Mouse (Mus musculus): Measurements from ENCODE around the gene Aprt.

The Aprt gene

GRCm38 (mm10) chr8:122604640-122605039, 27.9 kb upstream of the Aprt start:
- ChIA-PET POLR2A (interaction anchor here in 3 of 4 experiments (0.8 to 1.7 kb wide), 6 partner anchors 11 to 496 kb away, joined by 3 read pairs; partner anchors contain the start of gene Aprt (in 1 of the 3)), CTCF (interaction anchor here in 2 of 4 experiments (0.7 to 1.1 kb wide), 2 partner anchors 18 to 209 kb away, joined by 3 read pairs; no protein-coding TSS in a partner anchor)

GRCm38 (mm10) chr8:122600666-122601065, 24.0 kb upstream of the Aprt start:
- POLR2A ChIA-PET, result interaction anchor here in 1 of 4 experiments (0.9 to 1.6 kb wide), 4 partner anchors 10 to 33 kb away, joined by 3 to 5 read pairs (median 3); partner anchors contain the start of genes Cdt1 and Galns
- CTCF ChIA-PET, result interaction anchor here in 2 of 4 experiments (0.6 to 1.1 kb wide), 3 partner anchors 11 to 510 kb away, joined by 3 to 4 read pairs (median 3); partner anchors contain the start of genes Galns (in 1 of the 2) and Trappc2l (in 1 of the 2)

GRCm38 (mm10) chr8:122596031-122596430, 19.3 kb upstream of the Aprt start:
- CTCF ChIA-PET, result no interaction called here
- POLR2A ChIA-PET, result interaction anchor here in 1 of 4 experiments (1.1 kb wide), 1 partner anchor 15 kb away, joined by 3 read pairs; the partner anchor contains the start of gene Galns

- ChIA-PET CTCF (interaction anchor here in 3 of 4 experiments (0.5 to 1.0 kb wide), 4 partner anchors 14 to 1757 kb away, joined by 3 to 4 read pairs (median 3); no protein-coding TSS in a partner anchor), POLR2A (interaction anchor here in 2 of 4 experiments (0.5 to 3.0 kb wide), 8 partner anchors 8 to 393 kb away, joined by 3 to 11 read pairs (median 5); partner anchors contain the start of gene Aprt (in 1 of the 2))
These were observed 17.2 kb upstream of the Aprt start for GRCm38 (mm10) chr8:122593783-122594507.

- CTCF ChIA-PET, result interaction anchor here in 2 of 4 experiments (0.5 to 1.0 kb wide), 2 partner anchors 58 to 298 kb away, joined by 3 to 4 read pairs; no protein-coding TSS in a partner anchor
These were observed 16.5 kb upstream of the Aprt start for GRCm38 (mm10) chr8:122593240-122593639.

GRCm38 (mm10) chr8:122586749-122587148, 10.0 kb upstream of the Aprt start:
- ChIA-PET POLR2A (interaction anchor here in 3 of 4 experiments (0.7 to 4.3 kb wide), 9 partner anchors 9 to 646 kb away, joined by 3 to 27 read pairs (median 4); partner anchors contain the start of genes Galns (in 2 of the 3), Trappc2l (in 2 of the 3) and Aprt (in 1 of the 3)), CTCF (interaction anchor here in 3 of 4 experiments (0.6 to 1.1 kb wide), 4 partner anchors 18 to 1640 kb away, joined by 3 to 6 read pairs (median 4); no protein-coding TSS in a partner anchor)

More at GRCm38 (mm10) chr8:122593240-122593639, 16.5 kb upstream of the Aprt start:
- POLR2A ChIA-PET, result interaction anchor here in 2 of 4 experiments (0.9 to 3.0 kb wide), 4 partner anchors 10 to 18 kb away, joined by 4 to 11 read pairs (median 8); partner anchors contain the start of gene Aprt (in 1 of the 2)

- CTCF ChIA-PET, result interaction anchor here in 2 of 4 experiments (0.6 to 1.1 kb wide), 5 partner anchors 19 to 753 kb away, joined by 3 to 4 read pairs (median 3); partner anchors contain the start of gene Piezo1 (in 1 of the 2)
- POLR2A ChIA-PET, result interaction anchor here in 3 of 4 experiments (0.7 to 7.7 kb wide), 14 partner anchors 8 to 143 kb away, joined by 3 to 92 read pairs (median 4); partner anchors contain the start of genes Cdt1 (in 2 of the 3), Galns (in 2 of the 3), Trappc2l (in 2 of the 3) and Aprt (in 1 of the 3)
These were observed 9.5 kb upstream of the Aprt start for GRCm38 (mm10) chr8:122586171-122586570.

- ChIA-PET POLR2A (interaction anchor here in 3 of 4 experiments (0.7 to 7.7 kb wide), 11 partner anchors 9 to 60 kb away, joined by 3 to 92 read pairs (median 4); partner anchors contain the start of genes Cdt1 (in 2 of the 3), Galns (in 2 of the 3), Trappc2l (in 2 of the 3) and Aprt (in 1 of the 3)), CTCF (interaction anchor here in 3 of 4 experiments (0.7 to 1.1 kb wide), 3 partner anchors 18 to 68 kb away, joined by 3 read pairs; partner anchors contain the start of gene Piezo1 (in 1 of the 3))
These were observed 8.7 kb upstream of the Aprt start for GRCm38 (mm10) chr8:122585411-122585891.

- ChIA-PET POLR2A (interaction anchor here in 3 of 4 experiments (0.8 to 7.7 kb wide), 8 partner anchors 9 to 60 kb away, joined by 3 to 92 read pairs (median 6); partner anchors contain the start of genes Aprt (in 1 of the 3), Cdt1 (in 1 of the 3), Galns (in 1 of the 3) and Trappc2l (in 1 of the 3)), CTCF (interaction anchor here in 3 of 4 experiments (0.7 to 1.1 kb wide), 4 partner anchors 18 to 69 kb away, joined by 3 read pairs; partner anchors contain the start of gene Piezo1 (in 1 of the 3))
These were observed 8.3 kb upstream of the Aprt start for GRCm38 (mm10) chr8:122584981-122585380.

GRCm38 (mm10) chr8:122580926-122581325, 4.2 kb upstream of the Aprt start:
- ChIA-PET CTCF (interaction anchor here in 3 of 4 experiments (0.5 to 0.7 kb wide), 5 partner anchors 209 to 1116 kb away, joined by 3 to 9 read pairs (median 4); no protein-coding TSS in a partner anchor), POLR2A (interaction anchor here (0.6 to 18.6 kb wide), 19 partner anchors 11 to 817 kb away, joined by 3 to 397 read pairs (median 4); partner anchors contain the start of genes Cdt1 (in 3 of the 4) and Piezo1 (in 1 of the 4))

- ChIA-PET CTCF (interaction anchor here in 2 of 4 experiments (0.6 to 1.4 kb wide), 2 partner anchors 15 to 32 kb away, joined by 3 read pairs; partner anchors contain the start of genes Galns (in 1 of the 2) and Trappc2l (in 1 of the 2)), POLR2A (interaction anchor here (0.7 to 18.6 kb wide), 9 partner anchors 10 to 57 kb away, joined by 3 to 397 read pairs (median 8); partner anchors contain the start of genes Cdt1 (in 2 of the 4) and Piezo1 (in 2 of the 4))
These were observed 2.5 kb upstream of the Aprt start for GRCm38 (mm10) chr8:122579196-122579595.

- POLR2A ChIA-PET, result interaction anchor here (0.6 to 18.6 kb wide), 27 partner anchors 8 to 1416 kb away, joined by 3 to 397 read pairs (median 4); partner anchors contain the start of genes Cdt1 (in 3 of the 4), Galns (in 2 of the 4), Piezo1 (in 1 of the 4) and Trappc2l (in 1 of the 4)
- CTCF ChIA-PET, result interaction anchor here in 1 of 4 experiments (0.6 to 0.9 kb wide), 2 partner anchors 36 to 54 kb away, joined by 3 read pairs; no protein-coding TSS in a partner anchor
These were observed 407 bp upstream of the Aprt start for GRCm38 (mm10) chr8:122577116-122577515.

- CTCF ChIA-PET, result interaction anchor here in 1 of 4 experiments (1.6 kb wide), 1 partner anchor 19 kb away, joined by 3 read pairs; no protein-coding TSS in a partner anchor
- POLR2A ChIA-PET, result interaction anchor here (0.6 to 18.6 kb wide), 34 partner anchors 8 to 531 kb away, joined by 3 to 397 read pairs (median 6); partner anchors contain the start of genes Cdt1 (in 3 of the 4), Galns (in 2 of the 4), Trappc2l (in 2 of the 4) and Mvd (in 1 of the 4)
These were observed 718 bp downstream of the Aprt start for GRCm38 (mm10) chr8:122575735-122576647.

- ChIA-PET POLR2A (interaction anchor here (0.6 to 18.6 kb wide), 48 partner anchors 8 to 724 kb away, joined by 3 to 397 read pairs (median 4); partner anchors contain the start of genes Galns (in 4 of the 4), Trappc2l (in 4 of the 4), Cdt1 (in 3 of the 4) and Ctu2 (in 1 of the 4)), CTCF (interaction anchor here in 3 of 4 experiments (0.6 to 1.6 kb wide), 6 partner anchors 10 to 458 kb away, joined by 3 to 8 read pairs (median 3); no protein-coding TSS in a partner anchor)
These were observed 1.4 kb downstream of the Aprt start for GRCm38 (mm10) chr8:122575286-122575685.

GRCm38 (mm10) chr8:122574667-122575251, 1.9 kb downstream of the Aprt start:
- CTCF ChIA-PET, result interaction anchor here in 3 of 4 experiments (0.6 to 1.6 kb wide), 7 partner anchors 10 to 458 kb away, joined by 3 to 8 read pairs (median 3); partner anchors contain the start of gene Piezo1 (in 1 of the 3)
- POLR2A ChIA-PET, result interaction anchor here (0.5 to 18.6 kb wide), 58 partner anchors 7 to 723 kb away, joined by 3 to 397 read pairs (median 4); partner anchors contain the start of genes Galns (in 4 of the 4), Trappc2l (in 4 of the 4), Cdt1 (in 2 of the 4) and Ctu2 (in 1 of the 4)
